ENCODE assay signal across 16 mouse cellular contexts in genomic region chr11:110967762-110968135, GRCm38 (mm10). TPM values are rescaled to one million over a fixed set of nuclear protein-coding genes. Genes with fewer than 3 reads are reported as not detected.
DNase-seq lines count a peak whose midpoint lies in the region; ATAC-seq and TF ChIP-seq lines count a peak whose summit lies in the region.
"Had no signal": no experiment of that assay in that cellular context is flagged by ENCODE, and none has a peak within 500 bp of the region (broad histone marks: within the 10 kb centered on the region; RNA-seq: fewer than 3 reads in every experiment).

Kcnj16 (plus strand) TSS chr11:110968033.

- WGBS in cerebellum, adult 2 months, result 76% methylated on average over 4 of the region's 4 CpGs
- 61% methylated on average over 4 of the region's 4 CpGs for WGBS in intestine, embryonic 14.5 days
- WGBS in kidney, embryonic 16.5 days, result 52% methylated on average over 4 of the region's 4 CpGs
- 66% methylated on average over 4 of the region's 4 CpGs for WGBS in forebrain, embryonic 16.5 days

- TF ChIP-seq CTCF in cerebellum, adult 2 months (IDR thresholded peaks at IDR 0.05; ENCODE audit: borderline replicate concordance, insufficient read depth, low read depth, low read length), result no peak

- no peak within 1 kb of the TSS for H3K4me3 ChIP-seq in cerebellum, adult 2 months (replicated peaks; ENCODE audit: insufficient read depth, low read depth, low read length)
- no peak within 1 kb of the TSS for H3K4me3 ChIP-seq in intestine, embryonic 14.5 days (ENCODE audit: low read depth, low read length)
- peak within 1 kb of the TSS; percentile 27 for H3K4me3 ChIP-seq in kidney, embryonic 16.5 days (ENCODE audit: low read length)
- H3K4me3 ChIP-seq in forebrain, embryonic 16.5 days (replicated peaks; ENCODE audit: low read length), result no peak within 1 kb of the TSS
- H3K4me3 ChIP-seq: limb, embryonic 13.5 days; lung, embryonic 15.5 days; megakaryocyte, embryonic 14.5 days had no signal

- no peak within 1 kb of the TSS for H3K27ac ChIP-seq in cerebellum, adult 2 months (ENCODE audit: insufficient read depth, low read length)
- no peak within 1 kb of the TSS for H3K27ac ChIP-seq in intestine, embryonic 14.5 days (ENCODE audit: low read depth)
- peak within 1 kb of the TSS; percentile 74 for H3K27ac ChIP-seq in kidney, embryonic 16.5 days (ENCODE audit: low read length)
- H3K27ac ChIP-seq in forebrain, embryonic 16.5 days (ENCODE audit: low read length), result no peak within 1 kb of the TSS
- H3K27ac ChIP-seq: hindbrain, embryonic 14.5 days; limb, embryonic 13.5 days; lung, embryonic 15.5 days had no signal

- no peaks in the 10 kb centered on the region for H3K36me3 ChIP-seq in intestine, embryonic 14.5 days (ENCODE audit: control insufficient read depth, insufficient read depth, low read length)
- H3K36me3 ChIP-seq in kidney, embryonic 16.5 days (ENCODE audit: insufficient read depth, low read length), result no peaks in the 10 kb centered on the region
- no peaks in the 10 kb centered on the region for H3K36me3 ChIP-seq in forebrain, embryonic 16.5 days (ENCODE audit: control insufficient read depth, insufficient read depth)
- H3K36me3 ChIP-seq: limb, embryonic 13.5 days; lung, embryonic 15.5 days had no signal

- H3K4me1 ChIP-seq in cerebellum, adult 2 months (ENCODE audit: control insufficient read depth, insufficient read depth, low read length), result no peaks in the 10 kb centered on the region
- H3K4me1 ChIP-seq in intestine, embryonic 14.5 days (replicated peaks; ENCODE audit: control insufficient read depth, insufficient read depth, low read length), result no peaks in the 10 kb centered on the region
- H3K4me1 ChIP-seq in kidney, embryonic 16.5 days (ENCODE audit: insufficient read depth, low read length), result peaks cover 4% of the 10 kb centered on the region; the same call in 1 of the 2 replicates
- H3K4me1 ChIP-seq in forebrain, embryonic 16.5 days (replicated peaks; ENCODE audit: control insufficient read depth, insufficient read depth, low read length), result no peaks in the 10 kb centered on the region
- H3K4me1 ChIP-seq: limb, embryonic 13.5 days; lung, embryonic 15.5 days; megakaryocyte, embryonic 14.5 days had no signal

- H3K4me2 ChIP-seq in intestine, embryonic 14.5 days (ENCODE audit: low read length), result no peak within 1 kb of the TSS
- peak within 1 kb of the TSS; percentile 32; the same call in 1 of the 2 replicates for H3K4me2 ChIP-seq in kidney, embryonic 16.5 days (replicated peaks; ENCODE audit: low read depth, low read length)
- H3K4me2 ChIP-seq in forebrain, embryonic 16.5 days (ENCODE audit: low read length), result no peak within 1 kb of the TSS
- H3K4me2 ChIP-seq: hindbrain, embryonic 14.5 days; limb, embryonic 13.5 days; lung, embryonic 15.5 days had no signal

- H3K9ac ChIP-seq in intestine, embryonic 14.5 days (ENCODE audit: low read length), result no peak within 1 kb of the TSS
- H3K9ac ChIP-seq in kidney, embryonic 16.5 days (replicated peaks; ENCODE audit: low read length), result no peak within 1 kb of the TSS
- H3K9ac ChIP-seq in forebrain, embryonic 16.5 days (replicated peaks; ENCODE audit: low read depth, low read length), result no peak within 1 kb of the TSS
- H3K9ac ChIP-seq: hindbrain, embryonic 14.5 days; limb, embryonic 13.5 days; lung, embryonic 15.5 days had no signal

- no peak for TF ChIP-seq POLR2A in cerebellum, adult 2 months (IDR thresholded peaks at IDR 0.05; ENCODE audit: borderline replicate concordance, insufficient read depth, low read length)

- DNase-seq in cerebellum, adult 2 months, result no peak
- DNase-seq in cerebellum, adult 11-12 months, result no peak
- DNase-seq in intestine, embryonic 14.5 days (ENCODE audit: low spot score), result no peak
- DNase-seq in left cerebral cortex, postnatal 10 days (ENCODE audit: extremely low spot score in 1 of 2, low spot score in 2 of 2), result no peak
- DNase-seq in thymus, postnatal 10 days (ENCODE audit: low spot score in 2 of 2), result no peak
- DNase-seq in gastrocnemius, postnatal 4 days (ENCODE audit: low spot score in 2 of 2), result no peak
- DNase-seq: adrenal gland, postnatal 36 days; heart, adult 11 months; thymus, postnatal 14 days had no signal

- no peaks in the 10 kb centered on the region for H3K9me3 ChIP-seq in intestine, embryonic 14.5 days (ENCODE audit: control insufficient read depth, low read length)
- H3K9me3 ChIP-seq in kidney, embryonic 16.5 days (ENCODE audit: low read length), result no peaks in the 10 kb centered on the region
- H3K9me3 ChIP-seq in forebrain, embryonic 16.5 days (ENCODE audit: control insufficient read depth, low read length), result no peaks in the 10 kb centered on the region
- H3K9me3 ChIP-seq: limb, embryonic 13.5 days; lung, embryonic 15.5 days; megakaryocyte, embryonic 14.5 days had no signal

- intact Hi-C loops in left cerebral cortex, postnatal 10 days (cut with DNase I), result no loop called here

- H3K27me3 ChIP-seq in cerebellum, adult 2 months (ENCODE audit: control insufficient read depth, insufficient read depth, low read length), result no peaks in the 10 kb centered on the region
- H3K27me3 ChIP-seq in intestine, embryonic 14.5 days (replicated peaks; ENCODE audit: control insufficient read depth, insufficient read depth, low read length), result no peaks in the 10 kb centered on the region
- no peaks in the 10 kb centered on the region for H3K27me3 ChIP-seq in kidney, embryonic 16.5 days (ENCODE audit: insufficient read depth, low read length)
- H3K27me3 ChIP-seq in forebrain, embryonic 16.5 days (replicated peaks; ENCODE audit: control insufficient read depth, insufficient read depth, low read length), result no peaks in the 10 kb centered on the region
- H3K27me3 ChIP-seq: limb, embryonic 13.5 days; lung, embryonic 15.5 days; megakaryocyte, embryonic 14.5 days had no signal

- ATAC-seq in intestine, embryonic 14.5 days (replicated peaks; ENCODE audit: low FRiP score, low TSS enrichment, low read depth), result peak; percentile 58; the same call in 1 of the 2 replicates
- ATAC-seq in kidney, embryonic 16.5 days (ENCODE audit: low FRiP score, low TSS enrichment), result peak; percentile 89
- no peak for ATAC-seq in forebrain, embryonic 16.5 days

RNA-seq across cellular contexts. Expression of gene Kcnj16, which starts in this region (rescaled TPM):
- 16.9 and 20.0 TPM in 2 replicates for polyA plus RNA-seq in cerebellum, adult 2 months (2012; rRNA removed)
- 0.18 and 0.26 TPM in 2 replicates for polyA plus RNA-seq in intestine, embryonic 14.5 days (2014; fragmentation: Nextera tagmentation; extraction: Ambion mirVana)
- 13.4 and 14.5 TPM in 2 replicates for polyA plus RNA-seq in kidney, embryonic 16.5 days (2015; fragmentation: Nextera tagmentation; extraction: Ambion mirVana)
- 10 to 100 TPM; 16.8 to 16.9 TPM for total RNA-seq in left cerebral cortex, postnatal 10 days (2021)
- not detected for total RNA-seq in gastrocnemius, postnatal 4 days (2021)
- 0.11 and 0.61 TPM in 2 replicates for polyA plus RNA-seq in forebrain, embryonic 16.5 days (2015; fragmentation: Nextera tagmentation; extraction: Ambion mirVana)
- polyA plus RNA-seq: heart, embryonic 16.5 days; limb, embryonic 13.5 days; lung, embryonic 15.5 days had no signal

Comparison
In these comparisons a context has a peak if more than half of its experiments do, and no peak if none do; other contexts are left out.
1. RNA of gene Kcnj16 (total RNA-seq): 16.8 to 16.9 TPM in left cerebral cortex, postnatal 10 days; not detected in gastrocnemius, postnatal 4 days; every median in the first group is over 10 times any median in the second.
2. Peak in ATAC-seq in intestine, embryonic 14.5 days; RNA of the gene not detected or under 1 TPM.